Mouse (Mus musculus) hindbrain, embryonic 10.5 days (tissue): ENCODE results near the gene Cpvl. TPM values are rescaled to one million over a fixed set of nuclear protein-coding genes. Genes with fewer than 3 reads are reported as not detected.

Source experiments
- DNase-seq: peaks from one replicate; pipeline ENCODE4 v3.0.0-alpha.2; 2017; ENCODE audit warnings: low spot score
- H3K27ac ChIP-seq: fragments of 300-500 bp; sonication (generic); 2 replicates; pipeline ENCODE4 v1.5.1; 2016; ENCODE audit warnings: mild to moderate bottlenecking, moderate library complexity
- H3K27me3 ChIP-seq: fragments of 300-500 bp; sonication (generic); 2 replicates; pipeline ENCODE4 v1.6.1; 2016; ENCODE audit warnings: mild to moderate bottlenecking; ENCODE audit not compliant: poor library complexity, insufficient read depth, severe bottlenecking
- H3K36me3 ChIP-seq: fragments of 300-500 bp; sonication (generic); 2 replicates; pipeline ENCODE4 v1.6.1; 2016; ENCODE audit warnings: mild to moderate bottlenecking, moderate library complexity
- H3K4me1 ChIP-seq: fragments of 300-500 bp; sonication (generic); replicated peaks from 2 replicates; pipeline ENCODE4 v1.6.1; 2016; ENCODE audit warnings: mild to moderate bottlenecking
- H3K4me3 ChIP-seq: fragments of 300-500 bp; sonication (generic); 2 replicates; pipeline ENCODE4 v1.5.1; 2016; ENCODE audit warnings: mild to moderate bottlenecking, moderate library complexity
- H3K9me3 ChIP-seq: fragments of 300-500 bp; sonication (generic); 2 replicates; pipeline ENCODE4 v1.6.1; 2016; ENCODE audit warnings: mild to moderate bottlenecking, moderate library complexity
- WGBS: fragments of 180-500 bp; shearing (Covaris S2); methylation state at CpG from one replicate; pipeline ENCODE4 v1.1.7; 2016; 5-methylcytosine and 5-hydroxymethylcytosine counted together
- polyA plus RNA-seq: library from polyadenylated mRNA; unstranded; fragments of >200 nt; fragmentation: Nextera tagmentation; extraction: Ambion mirVana; gene quantifications from 2 replicates; pipeline ENCODE4 v1.2.1, GENCODE M21; 2016

Gene Cpvl
- polyA plus RNA-seq, 1 experiment from 2014 or later = 0.24 TPM

DNA sequence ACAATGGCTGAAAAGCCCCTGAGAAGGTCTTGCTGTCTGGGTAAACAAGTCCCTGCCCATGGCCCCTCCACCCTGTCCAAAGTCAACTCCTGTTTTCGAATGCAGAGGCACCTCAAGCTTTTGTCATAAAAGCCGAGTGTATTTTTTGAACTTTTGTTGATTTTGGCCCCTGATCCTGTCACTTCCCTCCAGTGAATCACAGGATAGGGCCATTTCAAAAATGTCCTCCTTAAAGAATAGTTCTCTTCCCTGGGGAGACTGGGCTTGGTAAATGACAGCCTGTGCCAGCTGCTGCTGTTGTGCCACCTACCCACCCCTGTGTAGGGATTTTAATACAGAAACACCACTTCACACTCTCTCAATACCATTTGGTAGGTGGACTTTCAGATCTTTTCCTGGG, 115.5 kb downstream of the Cpvl start:
- Histone ChIP-seq H3K4me1 (no peaks in the 10 kb centered on the region), H3K4me3 (no peak overlapping the region), H3K27ac (no peak overlapping the region), H3K27me3 (no peaks in the 10 kb centered on the region), H3K36me3 (no peaks in the 10 kb centered on the region), H3K9me3 (no peaks in the 10 kb centered on the region)
- WGBS = 73% methylated on average over 2 of the region's 2 CpGs
- DNase-seq = no peak

DNA sequence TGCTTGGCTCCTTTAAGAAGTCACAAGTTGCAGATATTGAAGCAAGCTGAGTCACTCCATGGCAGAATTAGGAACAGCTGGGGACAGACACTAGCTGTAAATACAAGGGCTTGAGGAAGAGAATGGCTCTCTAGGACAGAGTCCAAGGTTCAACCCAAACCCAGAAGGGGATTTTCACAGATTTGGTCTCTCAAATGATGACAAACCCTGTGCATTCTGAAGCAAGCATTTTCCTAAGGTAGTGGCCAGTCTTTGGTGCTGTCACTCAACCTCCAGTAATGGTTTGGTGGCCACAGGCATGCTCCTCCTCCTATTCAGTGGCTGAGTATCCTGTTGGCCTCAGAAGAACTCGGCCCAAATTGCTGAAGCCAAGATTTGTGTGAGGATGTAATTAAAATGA, 119.4 kb downstream of the Cpvl start:
- no peak overlapping the region for H3K4me3 ChIP-seq
- no peak for DNase-seq
- no peaks in the 10 kb centered on the region for H3K9me3 ChIP-seq
- 0 out of 2 replicates have a peak, but pooled peaks cover 5% of the 10 kb centered on the region for H3K4me1 ChIP-seq
- H3K27ac ChIP-seq = no peak overlapping the region
- no peaks in the 10 kb centered on the region for H3K36me3 ChIP-seq
- H3K27me3 ChIP-seq = no peaks in the 10 kb centered on the region
- 55% methylated on average over 1 of the region's 1 CpGs for WGBS

DNA sequence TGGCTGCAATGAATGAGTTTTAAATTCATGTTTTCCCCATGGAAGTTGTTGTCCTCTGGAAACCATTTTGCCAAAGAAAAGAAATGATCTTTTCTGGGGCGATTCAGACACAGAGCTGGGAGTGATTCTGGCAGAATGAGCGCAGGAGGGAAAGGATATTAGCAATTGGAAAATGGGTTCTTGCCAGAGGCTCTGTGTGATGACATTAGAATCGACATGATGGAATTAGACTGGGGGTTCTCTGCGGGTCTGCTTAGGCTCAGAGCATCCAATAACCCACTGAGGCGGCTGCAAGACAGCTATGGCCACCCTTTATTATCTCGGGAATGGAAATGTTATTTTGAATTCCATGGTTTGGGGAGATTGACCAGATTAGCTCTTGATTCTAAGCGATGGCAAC, 120.6 kb downstream of the Cpvl start:
- H3K36me3 ChIP-seq = no peaks in the 10 kb centered on the region
- no peak overlapping the region for H3K27ac ChIP-seq
- no peaks in the 10 kb centered on the region for H3K9me3 ChIP-seq
- 76% methylated on average over 7 of the region's 7 CpGs for whole genome bisulfite sequencing
- H3K27me3 ChIP-seq = no peaks in the 10 kb centered on the region
- no peak for DNase-seq
- H3K4me1 ChIP-seq = 0 out of 2 replicates have a peak, but pooled peaks cover 5% of the 10 kb centered on the region
- H3K4me3 ChIP-seq = no peak overlapping the region

DNA sequence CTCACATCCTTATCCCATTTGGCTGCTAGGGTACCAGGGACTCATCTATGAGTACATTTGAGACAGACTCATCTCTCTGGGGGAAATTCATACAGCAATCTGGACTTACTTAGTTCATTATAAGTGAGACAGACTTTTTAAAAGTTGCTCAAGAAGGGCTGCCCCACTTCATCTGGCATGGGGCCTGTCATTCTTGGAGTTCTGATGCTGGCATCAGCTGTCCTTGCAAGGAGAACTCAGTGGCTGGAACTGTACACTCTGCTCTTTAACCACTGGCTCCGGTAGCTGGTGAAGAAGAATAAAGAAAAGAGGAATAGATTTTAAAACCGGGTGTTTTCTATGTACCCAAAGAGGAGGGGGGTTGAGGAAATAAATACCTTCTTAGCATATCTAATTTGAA, 121.7 kb downstream of the Cpvl start:
- 87% methylated on average over 2 of the region's 2 CpGs for WGBS
- no peaks in the 10 kb centered on the region for H3K9me3 ChIP-seq
- no peak for DNase-seq

DNA sequence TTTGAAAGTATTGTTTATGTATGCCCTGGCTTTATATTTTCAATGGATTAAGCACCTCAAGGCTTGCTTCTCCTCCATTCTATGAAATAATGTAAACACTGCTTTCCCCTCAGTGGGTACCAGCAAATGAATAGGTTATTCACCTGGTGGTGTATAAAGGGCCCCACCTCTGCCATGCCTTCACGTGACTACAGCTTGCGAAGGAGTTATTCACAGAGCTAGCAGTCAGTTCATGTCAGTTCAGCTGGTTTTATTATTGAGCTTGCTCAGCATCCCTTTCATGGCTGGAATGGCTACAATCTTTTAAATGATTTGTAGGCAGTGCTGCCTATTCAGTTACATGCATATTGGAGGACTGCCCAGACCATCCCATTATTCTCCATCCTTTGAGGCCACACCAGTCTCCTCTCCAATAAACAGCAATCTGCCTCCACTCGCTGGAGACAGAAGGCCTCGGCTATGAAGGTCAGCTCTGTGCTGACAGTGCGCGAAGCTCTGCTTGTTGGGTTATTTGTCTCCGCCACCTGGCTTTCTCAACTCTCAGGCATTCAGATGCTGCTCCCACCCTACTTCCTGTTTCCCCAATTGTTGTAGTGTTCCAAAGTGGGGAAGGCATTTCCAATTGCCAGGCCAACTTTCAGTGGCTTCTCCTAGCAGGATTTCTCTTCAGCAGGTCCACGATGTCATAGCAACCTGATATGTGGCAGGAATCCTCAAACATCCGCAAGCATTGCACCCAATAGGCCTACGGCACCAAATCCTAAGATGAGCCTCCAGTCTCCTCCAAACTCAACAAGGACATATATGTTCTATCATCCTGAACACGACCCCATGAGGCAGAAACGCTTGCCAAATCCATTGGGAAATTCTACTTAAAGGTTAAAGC, 123.3 kb downstream of the Cpvl start:
- no peak for DNase-seq
- no peak overlapping the region for H3K4me3 ChIP-seq
- H3K27ac ChIP-seq = no peak overlapping the region
- no peaks in the 10 kb centered on the region for H3K9me3 ChIP-seq
- 0 out of 2 replicates have a peak, but pooled peaks cover 5% of the 10 kb centered on the region for H3K4me1 ChIP-seq
- 83% methylated on average over 12 of the region's 12 CpGs for WGBS
- no peaks in the 10 kb centered on the region for H3K27me3 ChIP-seq
- no peaks in the 10 kb centered on the region for H3K36me3 ChIP-seq

More for the DNA sequence above, 121.7 kb downstream of the Cpvl start:
- Histone ChIP-seq H3K27me3 (no peaks in the 10 kb centered on the region), H3K27ac (no peak overlapping the region), H3K36me3 (no peaks in the 10 kb centered on the region), H3K4me1 (0 out of 2 replicates have a peak, but pooled peaks cover 5% of the 10 kb centered on the region), H3K4me3 (no peak overlapping the region)

DNA sequence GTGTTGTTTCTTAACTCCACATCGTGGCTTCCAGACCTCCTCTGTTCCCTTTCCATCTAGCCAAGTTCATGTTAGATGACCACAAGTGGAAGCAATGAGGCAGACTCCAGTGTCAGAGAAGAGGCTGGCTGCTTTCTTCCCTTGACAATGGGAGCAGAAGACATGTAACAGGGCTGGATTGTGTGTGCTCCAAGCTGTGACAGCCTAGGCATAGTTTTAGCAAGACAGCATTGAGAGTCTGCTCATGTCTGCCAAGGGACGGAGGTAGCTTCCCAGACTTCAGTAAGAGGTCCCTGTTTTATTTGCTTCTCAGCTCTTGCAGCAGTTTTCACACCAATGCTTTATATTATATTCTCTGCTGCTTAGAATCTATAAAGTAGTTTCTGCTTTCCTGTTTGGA, 124.2 kb downstream of the Cpvl start:
- 91% methylated on average over 2 of the region's 2 CpGs for WGBS
- Histone ChIP-seq H3K27me3 (no peaks in the 10 kb centered on the region), H3K4me3 (no peak overlapping the region), H3K9me3 (no peaks in the 10 kb centered on the region), H3K4me1 (0 out of 2 replicates have a peak, but pooled peaks cover 5% of the 10 kb centered on the region), H3K36me3 (no peaks in the 10 kb centered on the region), H3K27ac (no peak overlapping the region)
- no peak for DNase-seq

DNA sequence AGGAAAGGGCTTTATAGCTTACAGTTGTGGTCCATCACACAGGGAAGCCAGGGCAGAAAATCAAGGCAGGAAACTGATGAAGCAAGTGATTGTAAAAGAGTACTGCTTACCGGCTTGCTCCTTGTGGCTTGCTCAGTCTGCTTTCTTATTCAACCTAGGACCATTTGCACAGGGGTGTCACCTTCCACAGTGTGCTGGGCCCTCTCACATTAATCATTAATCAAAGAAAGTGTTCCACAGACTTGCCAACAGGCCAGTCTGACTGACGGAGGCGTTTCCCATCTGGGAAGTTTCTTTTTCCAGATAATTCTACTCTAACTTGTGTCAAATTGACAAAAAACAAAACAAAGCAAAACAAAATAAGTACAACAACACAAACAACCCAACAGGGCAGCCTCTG, 124.9 kb downstream of the Cpvl start:
- no peaks in the 10 kb centered on the region for H3K9me3 ChIP-seq
- 0 out of 2 replicates have a peak, but pooled peaks cover 5% of the 10 kb centered on the region for H3K4me1 ChIP-seq
- H3K27ac ChIP-seq = no peak overlapping the region
- no peak for DNase-seq
- no peak overlapping the region for H3K4me3 ChIP-seq
- 82% methylated on average over 3 of the region's 3 CpGs for WGBS
- no peaks in the 10 kb centered on the region for H3K36me3 ChIP-seq
- H3K27me3 ChIP-seq = no peaks in the 10 kb centered on the region

DNA sequence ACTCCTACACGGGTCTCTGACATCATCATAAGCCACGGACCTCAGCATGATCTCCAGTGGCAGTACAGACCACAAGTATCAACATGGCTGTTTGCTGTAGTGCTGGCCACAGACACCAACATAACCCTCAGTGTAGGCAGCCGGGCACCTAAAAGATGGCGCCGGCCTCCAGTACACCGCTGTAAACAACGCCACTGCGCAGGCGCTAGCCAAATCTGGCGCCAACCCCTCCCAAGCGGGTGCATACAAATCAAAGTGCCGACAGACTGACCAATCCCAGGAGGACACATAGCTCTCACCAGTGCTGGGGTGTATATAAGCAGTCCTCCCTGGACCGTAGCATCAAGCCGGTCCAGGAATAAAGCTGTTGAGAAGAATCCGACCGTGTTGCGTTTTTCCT, 133.8 kb downstream of the Cpvl start:
- WGBS = 96% methylated on average over 17 of the region's 17 CpGs
- H3K9me3 ChIP-seq = no peaks in the 10 kb centered on the region
- no peak overlapping the region for H3K27ac ChIP-seq

DNA sequence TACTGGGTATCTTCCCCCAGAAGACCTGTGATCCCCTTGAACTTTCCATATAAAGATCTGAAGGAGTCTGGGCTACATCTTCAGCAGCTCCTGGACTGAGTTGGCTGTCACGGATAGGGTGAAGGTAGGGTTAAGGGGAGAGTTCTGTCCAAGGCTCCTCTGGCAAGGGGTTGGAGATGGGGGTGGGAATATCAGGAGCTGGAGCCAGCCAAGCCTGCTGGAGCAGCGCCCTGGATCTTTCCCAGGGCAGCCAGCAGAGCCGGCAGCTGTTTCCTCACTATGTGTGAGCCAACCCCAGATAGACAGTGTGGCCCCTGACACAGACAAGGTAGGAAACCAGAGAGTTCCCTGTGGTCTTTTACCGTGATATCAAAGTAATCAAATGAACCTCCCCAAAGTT, 153.3 kb downstream of the Cpvl start:
- Histone ChIP-seq H3K4me1 (peaks cover 14% of the 10 kb centered on the region), H3K27ac (no peak overlapping the region), H3K27me3 (peaks cover 36% of the 10 kb centered on the region), H3K36me3 (no peaks in the 10 kb centered on the region), H3K4me3 (no peak overlapping the region), H3K9me3 (peaks cover 3% of the 10 kb centered on the region; the same call in 1 of the 2 replicates)
- no peak for DNase-seq
- WGBS = 75% methylated on average over 4 of the region's 4 CpGs

More for the DNA sequence above, 133.8 kb downstream of the Cpvl start:
- DNase-seq = no peak
- Histone ChIP-seq H3K4me1 (no peaks in the 10 kb centered on the region), H3K27me3 (no peaks in the 10 kb centered on the region), H3K4me3 (no peak overlapping the region), H3K36me3 (no peaks in the 10 kb centered on the region)

Other genes with a start within 250 kb of the Cpvl start
- gene Tril, start 157.8 kb downstream of the Cpvl start, polyA plus RNA-seq = 30.8 and 32.4 TPM in 2 replicates
- 13.4 and 13.5 TPM in 2 replicates for gene Chn2, start 60.9 kb upstream of the Cpvl start, polyA plus RNA-seq